Mouse (Mus musculus) small intestine, adult 2 months (tissue): Measurements from ENCODE around the gene Mthfd1l. TPM values are rescaled to one million over a fixed set of nuclear protein-coding genes. Genes with fewer than 3 reads are reported as not detected.

Experiments used
- H3K27ac ChIP-seq: fragments of 200-500 bp; 2 replicates; pipeline ENCODE4 v1.5.1; 2012; ENCODE audit warnings: low read depth, low read length, control low read depth, inconsistent platforms; ENCODE audit not compliant: insufficient read depth
- H3K27me3 ChIP-seq: fragments of 200-500 bp; 2 replicates; pipeline ENCODE4 v1.6.1; 2012; ENCODE audit warnings: mild to moderate bottlenecking, moderate library complexity, low read length, inconsistent platforms; ENCODE audit not compliant: control insufficient read depth, insufficient read depth
- H3K36me3 ChIP-seq: fragments of 200-500 bp; 2 replicates; pipeline ENCODE4 v1.6.1; 2012; ENCODE audit warnings: mild to moderate bottlenecking, low read length, control low read depth, inconsistent platforms; ENCODE audit not compliant: control insufficient read depth, insufficient read depth
- H3K4me1 ChIP-seq: fragments of 200-500 bp; 2 replicates; pipeline ENCODE4 v1.6.1; 2012; ENCODE audit warnings: low read length, inconsistent platforms, mixed read lengths; ENCODE audit not compliant: control insufficient read depth, insufficient read depth, insufficient read length
- H3K4me3 ChIP-seq: fragments of 200-500 bp; 2 replicates; pipeline ENCODE4 v1.5.1; 2012; ENCODE audit warnings: low read depth, mild to moderate bottlenecking, control low read depth, inconsistent platforms, low read length, moderate library complexity
- CTCF ChIP-seq: fragments of 200-500 bp; IDR thresholded peaks from 2 replicates; pipeline ENCODE4 v1.5.1; 2012; ENCODE audit warnings: low read depth, mild to moderate bottlenecking, control low read depth, inconsistent platforms, low read length, moderate library complexity, mixed read lengths; ENCODE audit not compliant: insufficient replicate concordance, insufficient read length; ENCODE audit errors: extremely low read depth
- POLR2A ChIP-seq: fragments of 200-500 bp; IDR thresholded peaks from 2 replicates; pipeline ENCODE4 v1.6.1; 2012; ENCODE audit warnings: low read depth, mild to moderate bottlenecking, control low read depth, inconsistent platforms, low read length, moderate library complexity
- WGBS: fragments of 180-500 bp; shearing (Covaris S2); methylation state at CpG from one replicate; pipeline ENCODE4 v1.1.7; 2018; 5-methylcytosine and 5-hydroxymethylcytosine counted together
- polyA plus RNA-seq: library from polyadenylated mRNA; depleted of rRNA; stranded (reverse); fragments of >200 nt; gene quantifications from 2 replicates; pipeline ENCODE4 v1.2.3, GENCODE M21; 2012

Mthfd1l gene
- polyA plus RNA-seq, 1 experiment, result 1.3 TPM

DNA sequence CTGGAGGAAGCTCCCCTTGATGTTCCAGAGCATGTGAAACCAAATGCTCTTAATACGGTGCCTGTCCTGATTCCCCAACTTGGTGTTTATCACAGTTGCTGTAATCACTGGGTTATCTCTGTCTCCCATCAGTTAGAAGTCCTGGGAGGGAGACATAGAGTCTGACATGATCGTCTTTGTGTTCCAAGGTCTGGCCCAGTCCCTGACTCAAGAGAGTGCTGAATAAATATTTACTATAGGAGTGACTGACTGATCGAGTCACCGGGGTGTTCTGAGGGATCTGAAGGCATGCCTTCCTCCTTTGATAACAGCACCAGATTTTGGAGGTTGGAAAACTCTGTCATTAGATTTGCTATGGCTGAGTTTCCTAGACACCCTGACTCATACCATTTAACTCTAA, 54.5 kb downstream of the Mthfd1l start:
- no peak overlapping the region for H3K27ac ChIP-seq
- TF ChIP-seq POLR2A (no peak), CTCF (no peak)
- no peaks in the 10 kb centered on the region for H3K27me3 ChIP-seq
- 0 out of 2 replicates have a peak, but pooled peaks cover 3% of the 10 kb centered on the region for H3K4me1 ChIP-seq
- WGBS, result 22% methylated on average over 4 of the region's 4 CpGs
- 0 out of 2 replicates have a peak, but pooled peaks cover 1% of the 10 kb centered on the region for H3K36me3 ChIP-seq
- no peak overlapping the region for H3K4me3 ChIP-seq

DNA sequence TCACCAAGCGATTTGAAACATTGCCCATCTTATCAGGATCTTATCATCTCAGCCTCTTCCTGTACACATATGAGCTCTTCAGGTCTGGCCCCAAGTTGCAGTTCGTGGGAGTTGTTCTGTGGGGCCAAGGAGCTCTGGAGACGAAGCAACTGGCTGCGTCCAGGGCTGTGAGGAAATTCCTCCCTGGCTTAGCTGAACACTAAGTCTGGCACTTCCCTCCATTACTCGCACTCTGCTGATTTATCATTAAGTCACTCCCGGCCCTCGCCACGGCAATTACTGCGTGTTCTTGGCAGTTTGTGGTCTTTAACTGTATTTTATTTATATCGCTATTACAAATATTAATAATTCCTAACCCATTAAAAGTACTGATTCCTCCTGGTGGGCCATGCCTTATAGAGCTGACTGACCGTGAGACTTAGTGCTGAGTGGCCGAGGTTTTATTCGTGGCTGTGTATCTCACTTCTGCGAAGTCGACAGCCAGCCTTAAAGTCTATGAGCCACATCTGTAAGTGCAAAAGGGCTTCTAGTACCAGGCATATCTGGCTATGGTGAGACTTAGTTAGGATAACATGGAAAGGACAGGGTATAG, 56.0 kb downstream of the Mthfd1l start:
- no peak overlapping the region for H3K4me3 ChIP-seq
- no peak overlapping the region for H3K27ac ChIP-seq
- H3K27me3 ChIP-seq, result no peaks in the 10 kb centered on the region
- TF ChIP-seq CTCF, result no peak
- TF ChIP-seq POLR2A, result no peak
- 74% methylated on average over 15 of the region's 15 CpGs for WGBS
- H3K4me1 ChIP-seq, result 0 out of 2 replicates have a peak, but pooled peaks cover 3% of the 10 kb centered on the region
- 0 out of 2 replicates have a peak, but pooled peaks cover 1% of the 10 kb centered on the region for H3K36me3 ChIP-seq

DNA sequence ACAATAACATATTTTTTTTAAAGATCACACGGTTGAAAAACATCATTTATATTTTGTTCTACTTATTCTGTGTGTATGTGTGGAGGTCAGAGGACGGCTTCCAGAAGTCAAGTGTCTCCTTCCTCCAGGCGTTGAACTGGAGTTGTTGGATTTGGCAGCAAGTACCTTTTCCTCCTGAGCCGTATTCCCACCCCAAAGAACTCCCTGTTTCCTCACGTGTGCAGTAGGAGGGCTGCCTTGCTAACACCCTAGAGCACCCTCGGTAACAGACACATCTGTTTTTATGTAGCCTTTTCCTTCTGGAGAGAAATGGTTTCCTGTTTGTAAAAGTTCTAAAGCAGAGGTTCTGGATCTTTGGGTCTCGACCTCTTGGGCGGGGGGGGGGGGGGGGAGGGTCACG, 60.8 kb downstream of the Mthfd1l start:
- Histone ChIP-seq H3K27me3 (no peaks in the 10 kb centered on the region), H3K4me1 (0 out of 2 replicates have a peak, but pooled peaks cover under 1% of the 10 kb centered on the region), H3K36me3 (peaks cover 2% of the 10 kb centered on the region), H3K4me3 (no peak overlapping the region), H3K27ac (no peak overlapping the region)
- WGBS, result 76% methylated on average over 9 of the region's 9 CpGs
- TF ChIP-seq POLR2A (no peak), CTCF (no peak)

DNA sequence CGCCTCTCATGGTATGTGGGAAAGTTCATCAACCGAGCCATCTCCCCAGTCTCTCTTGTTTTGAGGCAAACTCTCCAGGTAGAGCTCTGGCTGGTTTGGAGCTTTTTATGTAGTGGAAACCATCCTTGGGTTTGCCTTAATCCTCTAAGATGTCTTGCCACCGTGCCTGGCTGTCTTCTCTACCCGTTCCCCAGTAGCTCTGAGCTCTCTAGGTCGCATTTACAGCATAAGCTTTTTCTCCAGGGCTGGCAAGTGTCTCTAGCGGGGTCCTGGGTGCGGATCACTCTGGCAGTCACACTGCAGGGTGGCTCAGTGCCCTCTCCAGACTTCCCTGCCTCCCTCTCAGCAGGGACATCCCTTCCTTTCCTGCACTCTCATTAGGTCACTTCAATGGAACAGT, 63.6 kb downstream of the Mthfd1l start:
- H3K27ac ChIP-seq, result no peak overlapping the region
- TF ChIP-seq CTCF, result no peak
- no peak for TF ChIP-seq POLR2A
- 98% methylated on average over 7 of the region's 7 CpGs for WGBS

DNA sequence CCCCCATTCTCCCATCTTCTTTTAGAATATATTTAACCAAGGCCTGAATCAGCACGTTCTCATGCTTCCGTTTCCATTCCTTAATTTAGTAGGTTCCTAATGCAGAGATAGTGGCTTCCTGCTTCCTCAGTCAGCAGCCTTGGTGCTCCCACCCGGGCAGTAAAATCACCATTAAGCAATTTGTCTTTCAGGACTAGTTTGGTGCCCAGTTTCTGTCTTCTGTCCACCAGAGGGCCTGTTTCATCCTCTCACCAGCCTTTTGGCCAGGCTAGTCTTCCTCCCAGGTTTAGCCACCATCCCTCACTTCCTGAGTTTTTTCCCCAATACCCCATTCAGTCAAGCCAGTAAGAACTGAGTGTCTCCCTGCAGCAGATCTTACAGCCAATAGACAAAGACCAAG, 64.1 kb downstream of the Mthfd1l start:
- no peak overlapping the region for H3K27ac ChIP-seq
- TF ChIP-seq CTCF (no peak), POLR2A (no peak)
- 64% methylated on average over 3 of the region's 3 CpGs for WGBS

More for the DNA sequence above, 63.6 kb downstream of the Mthfd1l start:
- Histone ChIP-seq H3K4me3 (no peak overlapping the region), H3K4me1 (no peaks in the 10 kb centered on the region), H3K36me3 (peaks cover 2% of the 10 kb centered on the region), H3K27me3 (no peaks in the 10 kb centered on the region)

DNA sequence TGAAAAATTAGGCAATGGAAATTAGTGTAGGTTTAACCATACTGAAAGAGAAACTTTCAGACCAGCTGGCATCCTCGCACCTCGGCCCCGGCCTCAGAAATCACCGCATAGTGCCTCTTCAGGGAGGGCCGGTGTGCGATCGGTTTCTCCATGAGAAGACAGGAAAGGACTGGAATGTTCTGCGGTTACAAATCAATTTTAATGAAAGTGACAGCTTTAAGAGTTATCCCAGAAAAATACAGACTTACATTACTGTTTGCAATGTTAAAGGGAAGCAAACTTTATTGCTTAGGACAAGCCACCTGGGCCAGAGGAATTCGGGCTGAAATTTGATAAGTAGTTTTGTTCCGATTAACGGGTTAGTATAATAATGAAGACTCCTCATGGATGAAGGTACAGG, 65.7 kb downstream of the Mthfd1l start:
- Histone ChIP-seq H3K4me1 (no peaks in the 10 kb centered on the region), H3K36me3 (peaks cover 2% of the 10 kb centered on the region), H3K27me3 (no peaks in the 10 kb centered on the region), H3K4me3 (no peak overlapping the region), H3K27ac (no peak overlapping the region)
- TF ChIP-seq POLR2A (no peak), CTCF (no peak)
- 94% methylated on average over 11 of the region's 11 CpGs for WGBS

More for the DNA sequence above, 64.1 kb downstream of the Mthfd1l start:
- Histone ChIP-seq H3K27me3 (no peaks in the 10 kb centered on the region), H3K4me3 (no peak overlapping the region), H3K4me1 (no peaks in the 10 kb centered on the region), H3K36me3 (peaks cover 2% of the 10 kb centered on the region)

DNA sequence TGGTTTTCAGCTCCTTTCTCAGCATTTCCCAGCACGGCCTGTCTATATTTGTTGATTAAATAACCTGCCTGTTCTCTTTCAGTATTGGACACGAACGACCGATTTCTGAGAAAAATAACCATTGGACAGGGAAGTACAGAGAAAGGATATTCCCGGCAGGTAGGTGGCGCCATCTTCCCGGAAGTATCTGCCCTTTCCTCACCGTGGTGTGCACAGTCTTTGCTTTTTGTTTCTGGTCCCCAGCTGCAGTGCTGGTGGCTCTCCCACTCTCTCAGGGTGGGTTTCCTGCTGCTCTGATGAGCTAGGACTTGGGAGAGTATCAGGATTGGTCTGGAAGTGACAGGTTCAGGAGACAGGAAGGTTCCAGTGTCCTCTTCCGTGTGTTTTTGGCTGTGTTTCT, 68.8 kb downstream of the Mthfd1l start:
- no peak overlapping the region for H3K4me3 ChIP-seq
- no peak for TF ChIP-seq POLR2A
- peak; percentile 73; the same call in 1 of the 2 replicates for TF ChIP-seq CTCF
- no peaks in the 10 kb centered on the region for H3K36me3 ChIP-seq
- WGBS, result 58% methylated on average over 9 of the region's 9 CpGs
- H3K27me3 ChIP-seq, result no peaks in the 10 kb centered on the region
- no peaks in the 10 kb centered on the region for H3K4me1 ChIP-seq
- H3K27ac ChIP-seq, result no peak overlapping the region
